Mouse (Mus musculus): Measurements from ENCODE around the gene Gadl1. TPM values are rescaled to one million over a fixed set of nuclear protein-coding genes. Genes with fewer than 3 reads are reported as not detected.

The Gadl1 gene
- polyA plus RNA-seq, 1 experiment: not detected

GRCm38 (mm10) chr9:115942989-115943388 is 33.7 kb downstream of the Gadl1 start:
- WGBS: 54% methylated on average over 7 of the region's 7 CpGs
- no peak overlapping the region for H3K27ac ChIP-seq (ENCODE audit: insufficient read depth, low read depth, low read length)

GRCm38 (mm10) chr9:115943577-115944320 is 34.5 kb downstream of the Gadl1 start:
- WGBS: 77% methylated on average over 10 of the region's 10 CpGs
- Histone ChIP-seq H3K4me1 (ENCODE audit: control insufficient read depth, insufficient read depth, low read length) (no peaks in the 10 kb centered on the region), H3K27ac (ENCODE audit: insufficient read depth, low read depth, low read length) (no peak overlapping the region), H3K4me3 (ENCODE audit: insufficient read depth, low read depth, low read length) (no peak overlapping the region)
- TF ChIP-seq CTCF (IDR thresholded peaks at IDR 0.05; ENCODE audit: insufficient read depth, low read depth, low read length) (no peak), POLR2A (IDR thresholded peaks at IDR 0.05; ENCODE audit: insufficient read depth, low read depth, low read length) (no peak)

More at GRCm38 (mm10) chr9:115942989-115943388, 33.7 kb downstream of the Gadl1 start:
- Histone ChIP-seq H3K4me1 (ENCODE audit: control insufficient read depth, insufficient read depth, low read length) (no peaks in the 10 kb centered on the region), H3K4me3 (ENCODE audit: insufficient read depth, low read depth, low read length) (no peak overlapping the region)
- TF ChIP-seq POLR2A (IDR thresholded peaks at IDR 0.05; ENCODE audit: insufficient read depth, low read depth, low read length): no peak
- TF ChIP-seq CTCF (IDR thresholded peaks at IDR 0.05; ENCODE audit: insufficient read depth, low read depth, low read length): no peak

GRCm38 (mm10) chr9:115965056-115965455 is 55.8 kb downstream of the Gadl1 start:
- Histone ChIP-seq H3K27ac (ENCODE audit: insufficient read depth, low read depth, low read length) (no peak overlapping the region), H3K4me1 (ENCODE audit: control insufficient read depth, insufficient read depth, low read length) (no peaks in the 10 kb centered on the region), H3K4me3 (ENCODE audit: insufficient read depth, low read depth, low read length) (no peak overlapping the region)
- WGBS: 50% methylated on average over 7 of the region's 7 CpGs
- TF ChIP-seq CTCF (IDR thresholded peaks at IDR 0.05; ENCODE audit: insufficient read depth, low read depth, low read length) (no peak), POLR2A (IDR thresholded peaks at IDR 0.05; ENCODE audit: insufficient read depth, low read depth, low read length) (no peak)

- Histone ChIP-seq H3K27ac (ENCODE audit: insufficient read depth, low read depth, low read length) (no peak overlapping the region), H3K4me1 (ENCODE audit: control insufficient read depth, insufficient read depth, low read length) (no peaks in the 10 kb centered on the region), H3K4me3 (ENCODE audit: insufficient read depth, low read depth, low read length) (no peak overlapping the region)
- WGBS: 86% methylated on average over 4 of the region's 4 CpGs
- TF ChIP-seq POLR2A (IDR thresholded peaks at IDR 0.05; ENCODE audit: insufficient read depth, low read depth, low read length) (no peak), CTCF (IDR thresholded peaks at IDR 0.05; ENCODE audit: insufficient read depth, low read depth, low read length) (no peak)
Observed at GRCm38 (mm10) chr9:115966116-115966515, 56.9 kb downstream of the Gadl1 start.

GRCm38 (mm10) chr9:115966746-115967145 is 57.5 kb downstream of the Gadl1 start:
- WGBS: 86% methylated on average over 5 of the region's 5 CpGs
- Histone ChIP-seq H3K27ac (ENCODE audit: insufficient read depth, low read depth, low read length) (no peak overlapping the region), H3K4me1 (ENCODE audit: control insufficient read depth, insufficient read depth, low read length) (no peaks in the 10 kb centered on the region), H3K4me3 (ENCODE audit: insufficient read depth, low read depth, low read length) (no peak overlapping the region)
- TF ChIP-seq POLR2A (IDR thresholded peaks at IDR 0.05; ENCODE audit: insufficient read depth, low read depth, low read length) (no peak), CTCF (IDR thresholded peaks at IDR 0.05; ENCODE audit: insufficient read depth, low read depth, low read length) (no peak)

GRCm38 (mm10) chr9:115967638-115968037 is 58.4 kb downstream of the Gadl1 start:
- TF ChIP-seq POLR2A (IDR thresholded peaks at IDR 0.05; ENCODE audit: insufficient read depth, low read depth, low read length): no peak
- no peak for TF ChIP-seq CTCF (IDR thresholded peaks at IDR 0.05; ENCODE audit: insufficient read depth, low read depth, low read length)
- 89% methylated on average over 5 of the region's 5 CpGs for WGBS
- no peak overlapping the region for H3K27ac ChIP-seq (ENCODE audit: insufficient read depth, low read depth, low read length)
- no peak overlapping the region for H3K4me3 ChIP-seq (ENCODE audit: insufficient read depth, low read depth, low read length)
- H3K4me1 ChIP-seq (ENCODE audit: control insufficient read depth, insufficient read depth, low read length): no peaks in the 10 kb centered on the region

- TF ChIP-seq POLR2A (IDR thresholded peaks at IDR 0.05; ENCODE audit: insufficient read depth, low read depth, low read length) (no peak), CTCF (IDR thresholded peaks at IDR 0.05; ENCODE audit: insufficient read depth, low read depth, low read length) (no peak)
- Histone ChIP-seq H3K4me3 (ENCODE audit: insufficient read depth, low read depth, low read length) (no peak overlapping the region), H3K4me1 (ENCODE audit: control insufficient read depth, insufficient read depth, low read length) (peaks cover 4% of the 10 kb centered on the region), H3K27ac (ENCODE audit: insufficient read depth, low read depth, low read length) (no peak overlapping the region)
- 67% methylated on average over 6 of the region's 6 CpGs for WGBS
Observed at GRCm38 (mm10) chr9:115976901-115977300, 67.6 kb downstream of the Gadl1 start.

GRCm38 (mm10) chr9:115977598-115978240 is 68.5 kb downstream of the Gadl1 start:
- H3K27ac ChIP-seq (ENCODE audit: insufficient read depth, low read depth, low read length): no peak overlapping the region; the same call in 1 of the 2 replicates
- WGBS: 33% methylated on average over 15 of the region's 15 CpGs
- peaks cover 4% of the 10 kb centered on the region for H3K4me1 ChIP-seq (ENCODE audit: control insufficient read depth, insufficient read depth, low read length)
- no peak overlapping the region for H3K4me3 ChIP-seq (ENCODE audit: insufficient read depth, low read depth, low read length)
- TF ChIP-seq CTCF (IDR thresholded peaks at IDR 0.05; ENCODE audit: insufficient read depth, low read depth, low read length): no peak
- no peak for TF ChIP-seq POLR2A (IDR thresholded peaks at IDR 0.05; ENCODE audit: insufficient read depth, low read depth, low read length)

GRCm38 (mm10) chr9:115978478-115978877 is 69.2 kb downstream of the Gadl1 start:
- 68% methylated on average over 2 of the region's 2 CpGs for WGBS
- TF ChIP-seq POLR2A (IDR thresholded peaks at IDR 0.05; ENCODE audit: insufficient read depth, low read depth, low read length) (no peak), CTCF (IDR thresholded peaks at IDR 0.05; ENCODE audit: insufficient read depth, low read depth, low read length) (no peak)
- Histone ChIP-seq H3K4me1 (ENCODE audit: control insufficient read depth, insufficient read depth, low read length) (peaks cover 4% of the 10 kb centered on the region), H3K4me3 (ENCODE audit: insufficient read depth, low read depth, low read length) (no peak overlapping the region), H3K27ac (ENCODE audit: insufficient read depth, low read depth, low read length) (no peak overlapping the region)
